Mouse (Mus musculus): ENCODE results near the gene Smbd1. TPM values are rescaled to one million over a fixed set of nuclear protein-coding genes. Genes with fewer than 3 reads are reported as not detected.

The Smbd1 gene
- polyA plus RNA-seq, 1 experiment, result 1.5 TPM

DNA sequence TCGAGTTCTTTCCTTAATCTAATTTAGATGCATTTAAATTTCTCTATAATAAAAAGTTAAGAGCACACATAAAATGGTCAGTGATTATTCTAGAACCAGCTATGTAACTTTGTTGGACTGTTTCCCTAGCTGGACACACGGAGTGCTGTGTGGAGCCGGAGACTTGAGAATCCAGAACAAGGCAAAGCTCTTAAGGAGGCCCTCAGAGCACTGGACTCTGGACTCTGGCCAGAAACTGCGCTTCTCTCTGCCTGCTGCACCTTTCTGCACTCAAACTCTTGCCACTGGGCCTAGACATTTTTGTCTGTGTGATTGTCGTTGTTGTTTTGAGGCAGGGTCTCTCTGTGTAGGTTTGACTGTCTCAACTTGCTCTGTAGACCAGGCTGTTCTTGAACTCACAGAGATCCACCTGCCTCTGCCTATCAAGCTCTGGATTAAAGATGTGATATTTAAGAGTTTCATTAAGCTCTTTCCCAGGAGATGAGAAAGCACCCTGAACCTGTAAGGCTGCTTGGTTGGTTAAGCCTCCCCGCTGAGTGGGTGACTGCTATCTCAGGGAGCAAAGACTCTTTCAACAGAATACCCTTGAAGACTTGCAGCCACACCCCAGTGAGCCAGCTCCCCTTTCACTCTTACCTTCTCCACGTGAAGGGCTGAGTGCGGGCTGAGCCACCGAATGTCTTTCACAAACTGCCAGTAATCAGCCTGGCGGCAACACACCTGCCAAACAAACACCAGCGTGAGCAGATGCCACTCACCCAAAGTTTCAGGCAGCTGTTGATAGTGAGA lies 39.0 kb upstream of the Smbd1 start:
- no peaks in the 10 kb centered on the region for H3K27me3 ChIP-seq (ENCODE audit: control insufficient read depth, insufficient read depth, low read length)
- 0 out of 2 replicates have a peak, but pooled peaks cover 4% of the 10 kb centered on the region for H3K4me1 ChIP-seq (ENCODE audit: control insufficient read depth, insufficient read depth, insufficient read length, low read length)
- WGBS, result 56% methylated on average over 11 of the region's 11 CpGs
- peaks cover 55% of the 10 kb centered on the region for H3K36me3 ChIP-seq (ENCODE audit: control insufficient read depth, insufficient read depth, low read length)
- H3K4me3 ChIP-seq (ENCODE audit: low read depth, low read length), result no peak overlapping the region
- no peak overlapping the region for H3K27ac ChIP-seq (ENCODE audit: insufficient read depth, low read depth, low read length)
- no peak for TF ChIP-seq CTCF (IDR thresholded peaks at IDR 0.05; ENCODE audit: extremely low read depth, insufficient read length, insufficient replicate concordance, low read depth, low read length)
- TF ChIP-seq POLR2A (IDR thresholded peaks at IDR 0.05; ENCODE audit: low read depth, low read length), result no peak

DNA sequence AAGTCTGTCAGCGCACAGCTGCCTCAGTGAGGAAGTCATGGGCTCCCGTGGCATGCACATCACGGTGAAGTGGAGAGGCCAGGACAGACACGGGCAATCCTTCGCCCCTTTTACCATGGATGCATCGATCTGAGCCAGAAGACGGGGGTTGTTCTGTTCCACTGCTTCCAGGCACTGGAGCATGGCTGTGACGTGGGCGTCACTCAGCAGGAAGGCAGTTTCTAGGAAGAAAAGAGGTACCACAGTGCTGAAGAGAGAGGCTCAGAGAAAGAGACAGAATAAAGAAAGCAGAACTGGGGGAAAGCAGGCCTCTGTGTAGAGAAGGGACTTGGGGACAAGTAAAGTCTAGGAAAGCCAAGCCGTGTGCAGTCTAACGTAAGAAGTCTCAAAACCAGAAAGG lies 36.8 kb upstream of the Smbd1 start:
- H3K4me1 ChIP-seq (ENCODE audit: control insufficient read depth, insufficient read depth, insufficient read length, low read length), result 0 out of 2 replicates have a peak, but pooled peaks cover 4% of the 10 kb centered on the region
- TF ChIP-seq POLR2A (IDR thresholded peaks at IDR 0.05; ENCODE audit: low read depth, low read length) (no peak), CTCF (IDR thresholded peaks at IDR 0.05; ENCODE audit: extremely low read depth, insufficient read length, insufficient replicate concordance, low read depth, low read length) (no peak)
- H3K36me3 ChIP-seq (ENCODE audit: control insufficient read depth, insufficient read depth, low read length), result peaks cover 66% of the 10 kb centered on the region

DNA sequence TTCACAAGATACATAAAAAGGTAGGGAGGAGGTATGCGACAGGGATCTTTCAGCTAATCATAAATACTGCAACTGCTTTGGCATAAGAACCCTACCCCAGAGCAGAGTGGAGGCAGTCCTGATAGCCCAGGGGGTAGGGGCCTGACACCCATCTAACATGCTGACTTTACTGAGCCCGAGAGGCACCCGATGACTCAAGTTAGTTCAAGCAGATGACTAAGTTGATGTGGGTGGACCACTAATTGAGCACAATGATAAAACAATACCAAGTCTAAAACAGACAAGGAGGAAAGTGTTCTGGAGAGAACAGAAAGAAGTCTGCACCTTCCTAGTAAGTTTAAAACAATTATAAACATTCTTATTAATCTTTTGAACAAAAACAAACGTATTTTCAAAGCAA lies 21.2 kb upstream of the Smbd1 start:
- Histone ChIP-seq H3K27ac (ENCODE audit: insufficient read depth, low read depth, low read length) (no peak overlapping the region), H3K36me3 (ENCODE audit: control insufficient read depth, insufficient read depth, low read length) (peaks cover 53% of the 10 kb centered on the region), H3K4me1 (ENCODE audit: control insufficient read depth, insufficient read depth, insufficient read length, low read length) (no peaks in the 10 kb centered on the region), H3K4me3 (ENCODE audit: low read depth, low read length) (no peak overlapping the region), H3K27me3 (ENCODE audit: control insufficient read depth, insufficient read depth, low read length) (no peaks in the 10 kb centered on the region)
- TF ChIP-seq CTCF (IDR thresholded peaks at IDR 0.05; ENCODE audit: extremely low read depth, insufficient read length, insufficient replicate concordance, low read depth, low read length), result no peak
- no peak for TF ChIP-seq POLR2A (IDR thresholded peaks at IDR 0.05; ENCODE audit: low read depth, low read length)
- 86% methylated on average over 4 of the region's 4 CpGs for WGBS

More for the DNA sequence above, 36.8 kb upstream of the Smbd1 start:
- Histone ChIP-seq H3K4me3 (ENCODE audit: low read depth, low read length) (no peak overlapping the region), H3K27me3 (ENCODE audit: control insufficient read depth, insufficient read depth, low read length) (no peaks in the 10 kb centered on the region), H3K27ac (ENCODE audit: insufficient read depth, low read depth, low read length) (no peak overlapping the region)
- 96% methylated on average over 11 of the region's 11 CpGs for WGBS

DNA sequence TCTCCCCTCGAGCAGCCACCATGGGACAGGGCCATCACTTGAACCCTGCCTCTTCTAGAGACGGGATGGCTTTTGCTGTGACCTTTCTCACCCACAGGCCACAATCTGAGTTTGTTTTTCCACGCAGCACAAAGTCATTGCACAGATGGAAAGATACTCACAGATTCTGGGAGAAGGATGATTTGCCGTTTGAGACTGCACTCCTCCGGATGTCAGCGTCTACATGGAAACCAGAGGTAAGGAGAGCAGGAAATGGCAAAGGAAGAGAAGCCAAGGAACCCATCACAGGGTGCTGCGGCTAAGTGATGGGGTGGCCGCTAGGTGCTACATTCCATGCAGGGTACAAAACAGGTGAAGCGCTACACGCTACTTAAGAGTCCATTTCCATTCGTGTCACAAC lies 18.8 kb upstream of the Smbd1 start:
- no peak overlapping the region for H3K4me3 ChIP-seq (ENCODE audit: low read depth, low read length)
- H3K36me3 ChIP-seq (ENCODE audit: control insufficient read depth, insufficient read depth, low read length), result peaks cover 54% of the 10 kb centered on the region
- WGBS, result 88% methylated on average over 11 of the region's 11 CpGs
- H3K27ac ChIP-seq (ENCODE audit: insufficient read depth, low read depth, low read length), result no peak overlapping the region
- no peaks in the 10 kb centered on the region for H3K27me3 ChIP-seq (ENCODE audit: control insufficient read depth, insufficient read depth, low read length)
- TF ChIP-seq CTCF (IDR thresholded peaks at IDR 0.05; ENCODE audit: extremely low read depth, insufficient read length, insufficient replicate concordance, low read depth, low read length) (no peak), POLR2A (IDR thresholded peaks at IDR 0.05; ENCODE audit: low read depth, low read length) (no peak)
- no peaks in the 10 kb centered on the region for H3K4me1 ChIP-seq (ENCODE audit: control insufficient read depth, insufficient read depth, insufficient read length, low read length)

DNA sequence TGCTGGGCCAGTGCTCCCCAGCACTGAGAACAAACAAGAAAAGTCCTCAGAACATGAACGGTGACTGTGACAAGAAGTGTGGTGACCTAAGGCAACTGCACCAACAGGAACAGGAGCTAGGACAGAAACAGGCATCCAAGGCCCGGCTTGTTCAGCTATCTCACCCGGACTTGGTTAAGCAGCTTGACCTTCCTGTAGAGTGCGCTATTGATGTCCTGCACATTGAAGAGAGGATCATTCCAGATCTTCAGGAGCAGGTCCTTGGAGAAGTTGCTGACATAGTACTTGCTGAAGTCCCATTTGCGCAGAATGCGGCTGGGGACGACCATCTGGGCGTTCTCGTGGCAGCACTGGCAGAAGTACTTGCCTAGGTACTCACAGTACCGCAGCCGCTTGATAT lies 16.2 kb upstream of the Smbd1 start:
- H3K4me3 ChIP-seq (ENCODE audit: low read depth, low read length), result no peak overlapping the region
- no peaks in the 10 kb centered on the region for H3K4me1 ChIP-seq (ENCODE audit: control insufficient read depth, insufficient read depth, insufficient read length, low read length)
- H3K27me3 ChIP-seq (ENCODE audit: control insufficient read depth, insufficient read depth, low read length), result no peaks in the 10 kb centered on the region
- 95% methylated on average over 11 of the region's 11 CpGs for WGBS
- no peak overlapping the region for H3K27ac ChIP-seq (ENCODE audit: insufficient read depth, low read depth, low read length)
- no peak for TF ChIP-seq CTCF (IDR thresholded peaks at IDR 0.05; ENCODE audit: extremely low read depth, insufficient read length, insufficient replicate concordance, low read depth, low read length)
- no peak for TF ChIP-seq POLR2A (IDR thresholded peaks at IDR 0.05; ENCODE audit: low read depth, low read length)
- H3K36me3 ChIP-seq (ENCODE audit: control insufficient read depth, insufficient read depth, low read length), result peaks cover 55% of the 10 kb centered on the region

DNA sequence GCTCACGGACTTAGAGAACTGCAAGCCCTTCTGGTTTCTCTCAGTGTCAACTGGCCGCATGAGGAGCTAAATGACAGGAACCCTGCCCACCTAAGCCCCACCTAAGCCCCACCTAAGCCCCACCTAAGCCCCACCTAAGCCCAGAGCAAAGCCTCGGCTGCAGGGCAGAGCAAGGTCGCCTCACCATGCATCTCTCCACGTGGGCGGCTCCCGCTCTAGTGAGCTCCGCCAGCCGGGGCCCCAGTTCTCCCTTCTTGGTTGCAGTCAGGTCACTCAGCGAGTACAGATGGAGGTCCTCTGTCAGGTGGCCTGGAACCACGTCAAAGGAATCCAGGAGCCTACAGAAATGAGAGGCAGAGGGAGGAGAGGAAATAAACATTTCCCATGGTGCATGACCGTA lies 15.1 kb upstream of the Smbd1 start:
- no peaks in the 10 kb centered on the region for H3K27me3 ChIP-seq (ENCODE audit: control insufficient read depth, insufficient read depth, low read length)
- H3K4me3 ChIP-seq (ENCODE audit: low read depth, low read length), result no peak overlapping the region
- H3K4me1 ChIP-seq (ENCODE audit: control insufficient read depth, insufficient read depth, insufficient read length, low read length), result no peaks in the 10 kb centered on the region
- no peak overlapping the region for H3K27ac ChIP-seq (ENCODE audit: insufficient read depth, low read depth, low read length)
- peaks cover 57% of the 10 kb centered on the region for H3K36me3 ChIP-seq (ENCODE audit: control insufficient read depth, insufficient read depth, low read length)
- no peak for TF ChIP-seq CTCF (IDR thresholded peaks at IDR 0.05; ENCODE audit: extremely low read depth, insufficient read length, insufficient replicate concordance, low read depth, low read length)
- no peak for TF ChIP-seq POLR2A (IDR thresholded peaks at IDR 0.05; ENCODE audit: low read depth, low read length)
- 74% methylated on average over 12 of the region's 12 CpGs for WGBS

DNA sequence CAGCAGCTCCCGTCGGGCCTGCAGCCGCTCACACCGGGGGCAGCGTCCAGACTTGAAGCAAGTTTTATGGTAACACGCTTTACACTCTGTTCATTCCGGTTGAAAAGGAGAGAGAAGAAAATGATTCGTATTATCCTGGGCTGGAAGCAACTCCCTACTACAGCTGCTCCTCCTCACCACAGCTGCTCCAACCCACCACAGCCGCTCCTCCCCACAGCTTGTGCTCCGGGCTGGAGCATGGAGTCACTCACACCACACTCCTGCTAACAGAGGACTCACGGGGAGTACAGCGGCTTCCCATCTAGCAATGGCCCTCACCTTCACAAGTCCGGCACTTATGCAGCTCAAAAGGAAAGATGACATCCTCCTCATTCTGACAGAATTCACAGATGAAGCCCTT lies 13.8 kb upstream of the Smbd1 start:
- Histone ChIP-seq H3K4me3 (ENCODE audit: low read depth, low read length) (no peak overlapping the region), H3K27me3 (ENCODE audit: control insufficient read depth, insufficient read depth, low read length) (no peaks in the 10 kb centered on the region), H3K36me3 (ENCODE audit: control insufficient read depth, insufficient read depth, low read length) (peaks cover 55% of the 10 kb centered on the region), H3K4me1 (ENCODE audit: control insufficient read depth, insufficient read depth, insufficient read length, low read length) (no peaks in the 10 kb centered on the region), H3K27ac (ENCODE audit: insufficient read depth, low read depth, low read length) (no peak overlapping the region)
- no peak for TF ChIP-seq CTCF (IDR thresholded peaks at IDR 0.05; ENCODE audit: extremely low read depth, insufficient read length, insufficient replicate concordance, low read depth, low read length)
- 91% methylated on average over 13 of the region's 13 CpGs for WGBS

Measured in small intestine, adult 2 months (tissue).